Mouse (Mus musculus) hindbrain, embryonic 14.5 days (tissue): ENCODE results near the gene Mlh1. TPM values are rescaled to one million over a fixed set of nuclear protein-coding genes. Genes with fewer than 3 reads are reported as not detected.

ENCODE experiments used
- ATAC-seq: fragments of 200-750 bp; cut with Nextera tagmentation; 2 replicates; pipeline ENCODE4 v1.8.0; 2017; ENCODE audit warnings: moderate number of reproducible peaks, mild to moderate bottlenecking, moderate TSS enrichment, moderate library complexity; ENCODE audit not compliant: low FRiP score
- DNase-seq: peaks from one replicate; pipeline ENCODE4 v3.0.0-alpha.2; 2015; ENCODE audit warnings: low spot score
- H3K27ac ChIP-seq: fragments of 300-500 bp; sonication (generic); 2 replicates; pipeline ENCODE4 v1.5.1; 2014; ENCODE audit warnings: mild to moderate bottlenecking, moderate library complexity
- H3K27me3 ChIP-seq: fragments of 300-500 bp; sonication (generic); 2 replicates; pipeline ENCODE4 v1.6.1; 2014; ENCODE audit warnings: mild to moderate bottlenecking, low read length, mixed read lengths; ENCODE audit not compliant: control insufficient read depth, insufficient read depth
- H3K36me3 ChIP-seq: fragments of 300-500 bp; sonication (generic); replicated peaks from 2 replicates; pipeline ENCODE4 v1.6.1; 2014; ENCODE audit not compliant: control insufficient read depth, insufficient read depth
- H3K4me1 ChIP-seq: fragments of 300-500 bp; sonication (generic); replicated peaks from 2 replicates; pipeline ENCODE4 v1.6.1; 2014; ENCODE audit warnings: antibody characterized with exemption, low read length, mixed read lengths; ENCODE audit not compliant: control insufficient read depth, insufficient read depth
- H3K4me2 ChIP-seq: fragments of 300-500 bp; sonication (generic); replicated peaks from 2 replicates; pipeline ENCODE4 v1.6.1; 2014; ENCODE audit warnings: mild to moderate bottlenecking, moderate library complexity
- H3K4me3 ChIP-seq: fragments of 300-500 bp; sonication (generic); replicated peaks from 2 replicates; pipeline ENCODE4 v1.5.1; 2014; ENCODE audit warnings: mild to moderate bottlenecking, low read length
- H3K9ac ChIP-seq: fragments of 300-500 bp; sonication (generic); 2 replicates; pipeline ENCODE4 v1.6.1; 2014
- H3K9me3 ChIP-seq: fragments of 300-500 bp; sonication (generic); 2 replicates; pipeline ENCODE4 v1.6.1; 2016; ENCODE audit warnings: low read length; ENCODE audit not compliant: control insufficient read depth
- WGBS: fragments of 180-500 bp; shearing (Covaris S2); extraction: QIAGEN DNeasy Blood & Tissue Kit; methylation state at CpG from one replicate; pipeline ENCODE4 v1.1.7; 2014; 5-methylcytosine and 5-hydroxymethylcytosine counted together
- polyA plus RNA-seq: library from polyadenylated mRNA; unstranded; fragments of >200 nt; fragmentation: Nextera tagmentation; extraction: Ambion mirVana; gene quantifications from 2 replicates; pipeline ENCODE4 v1.2.1, GENCODE M21; 2014

Gene Mlh1
- polyA plus RNA-seq, 1 experiment from 2014 or later = 27.0 TPM

GRCm38 (mm10) chr9:111306142-111306541 is 34.6 kb upstream of the Mlh1 start:
- Histone ChIP-seq H3K36me3 (no peaks in the 10 kb centered on the region), H3K27ac (no peak overlapping the region), H3K9ac (no peak overlapping the region), H3K4me3 (no peak overlapping the region), H3K9me3 (peaks cover 7% of the 10 kb centered on the region), H3K27me3 (peaks cover 26% of the 10 kb centered on the region), H3K4me2 (no peak overlapping the region), H3K4me1 (no peaks in the 10 kb centered on the region; the same call in 1 of the 2 replicates)
- 88% methylated on average over 7 of the region's 7 CpGs for WGBS
- DNase-seq = no peak
- no peak for ATAC-seq

DNA sequence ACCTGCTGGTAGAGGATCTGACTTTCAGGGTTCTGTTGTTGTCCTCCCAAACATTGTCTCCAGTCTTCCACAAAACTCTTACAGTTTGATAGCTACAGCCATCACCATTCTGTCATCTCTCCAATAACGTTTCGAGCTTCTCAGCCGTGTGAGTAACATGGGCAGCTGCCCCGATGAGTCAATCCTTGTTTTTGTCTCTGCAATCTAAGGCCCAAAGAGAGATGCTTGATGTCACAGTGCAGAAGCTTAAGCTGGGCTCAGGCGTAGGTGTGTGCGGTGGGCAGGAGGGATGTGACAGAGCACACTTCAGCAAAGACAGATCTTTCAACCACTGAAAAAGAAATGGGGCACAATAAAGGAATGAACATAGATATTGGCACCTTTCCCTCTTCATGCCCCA is 32.4 kb upstream of the Mlh1 start:
- Histone ChIP-seq H3K4me3 (no peak overlapping the region), H3K4me2 (no peak overlapping the region), H3K36me3 (no peaks in the 10 kb centered on the region), H3K27ac (no peak overlapping the region), H3K9me3 (no peaks in the 10 kb centered on the region), H3K4me1 (no peaks in the 10 kb centered on the region; the same call in 1 of the 2 replicates), H3K27me3 (peaks cover 6% of the 10 kb centered on the region; the same call in 1 of the 2 replicates), H3K9ac (no peak overlapping the region)
- no peak for DNase-seq
- no peak for ATAC-seq
- 93% methylated on average over 6 of the region's 6 CpGs for WGBS

DNA sequence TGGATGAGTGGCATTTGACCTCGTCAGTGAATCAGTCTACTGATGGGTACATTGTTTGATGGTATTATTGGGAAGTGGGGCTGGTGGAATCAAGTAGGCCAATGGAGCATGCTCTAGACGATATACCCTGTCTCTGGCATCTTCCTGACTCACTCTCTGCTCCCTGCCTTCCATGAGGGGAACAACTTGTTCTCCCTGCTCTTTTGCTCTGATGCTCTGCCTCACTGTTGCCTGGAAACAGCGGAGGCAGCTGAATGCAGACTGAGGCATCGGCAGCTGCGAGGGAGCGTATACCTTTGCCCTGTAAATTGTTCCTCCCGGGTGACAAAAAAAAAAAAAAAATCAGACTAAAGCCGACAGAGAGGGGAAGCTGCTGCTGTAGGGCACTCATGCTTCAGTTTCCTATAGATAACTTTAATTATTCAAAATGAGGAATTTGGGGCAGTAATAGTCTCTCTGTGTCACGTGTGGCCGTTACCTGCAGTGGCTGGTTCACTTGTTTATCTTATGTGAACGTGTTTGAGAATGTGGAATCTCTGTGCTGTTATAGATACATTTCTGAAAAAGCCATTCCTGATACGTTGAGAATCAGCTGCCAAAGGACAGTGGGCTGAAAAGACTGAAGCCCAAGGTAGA is 30.7 kb upstream of the Mlh1 start:
- DNase-seq = no peak
- no peak for ATAC-seq
- Histone ChIP-seq H3K9ac (no peak overlapping the region), H3K27me3 (no peaks in the 10 kb centered on the region), H3K4me1 (no peaks in the 10 kb centered on the region; the same call in 1 of the 2 replicates), H3K4me3 (no peak overlapping the region), H3K27ac (no peak overlapping the region), H3K9me3 (no peaks in the 10 kb centered on the region), H3K4me2 (no peak overlapping the region), H3K36me3 (no peaks in the 10 kb centered on the region)
- WGBS = 45% methylated on average over 12 of the region's 12 CpGs

- H3K9ac ChIP-seq = no peak overlapping the region
- H3K27me3 ChIP-seq = no peaks in the 10 kb centered on the region
- H3K4me2 ChIP-seq = no peak overlapping the region
- no peaks in the 10 kb centered on the region for H3K9me3 ChIP-seq
- no peak for DNase-seq
- 78% methylated on average over 2 of the region's 2 CpGs for WGBS
- ATAC-seq = no peak
- no peaks in the 10 kb centered on the region for H3K36me3 ChIP-seq
- no peak overlapping the region for H3K27ac ChIP-seq
- no peak overlapping the region for H3K4me3 ChIP-seq
- H3K4me1 ChIP-seq = no peaks in the 10 kb centered on the region; the same call in 1 of the 2 replicates
Observed at GRCm38 (mm10) chr9:111298606-111299005, 27.0 kb upstream of the Mlh1 start.

GRCm38 (mm10) chr9:111296433-111296832 is 24.8 kb upstream of the Mlh1 start:
- DNase-seq (no peak), ATAC-seq (no peak)
- Histone ChIP-seq H3K4me3 (no peak overlapping the region), H3K4me2 (no peak overlapping the region), H3K9me3 (no peaks in the 10 kb centered on the region), H3K36me3 (no peaks in the 10 kb centered on the region), H3K4me1 (no peaks in the 10 kb centered on the region), H3K27me3 (no peaks in the 10 kb centered on the region), H3K27ac (no peak overlapping the region), H3K9ac (no peak overlapping the region)
- 77% methylated on average over 7 of the region's 7 CpGs for WGBS

GRCm38 (mm10) chr9:111295323-111295722 is 23.7 kb upstream of the Mlh1 start:
- Histone ChIP-seq H3K36me3 (no peaks in the 10 kb centered on the region), H3K4me1 (no peaks in the 10 kb centered on the region), H3K4me3 (no peak overlapping the region), H3K27me3 (no peaks in the 10 kb centered on the region), H3K9ac (no peak overlapping the region), H3K4me2 (no peak overlapping the region), H3K27ac (no peak overlapping the region), H3K9me3 (no peaks in the 10 kb centered on the region)
- no peak for DNase-seq
- no peak for ATAC-seq
- WGBS = 81% methylated on average over 2 of the region's 2 CpGs

GRCm38 (mm10) chr9:111294911-111295310 is 23.3 kb upstream of the Mlh1 start:
- no peak overlapping the region for H3K27ac ChIP-seq
- DNase-seq (no peak), ATAC-seq (no peak)
- WGBS = 92% methylated on average over 6 of the region's 6 CpGs
- no peaks in the 10 kb centered on the region for H3K36me3 ChIP-seq
- no peak overlapping the region for H3K4me2 ChIP-seq
- no peaks in the 10 kb centered on the region for H3K4me1 ChIP-seq
- no peak overlapping the region for H3K4me3 ChIP-seq
- H3K9me3 ChIP-seq = no peaks in the 10 kb centered on the region
- H3K9ac ChIP-seq = no peak overlapping the region
- H3K27me3 ChIP-seq = no peaks in the 10 kb centered on the region

DNA sequence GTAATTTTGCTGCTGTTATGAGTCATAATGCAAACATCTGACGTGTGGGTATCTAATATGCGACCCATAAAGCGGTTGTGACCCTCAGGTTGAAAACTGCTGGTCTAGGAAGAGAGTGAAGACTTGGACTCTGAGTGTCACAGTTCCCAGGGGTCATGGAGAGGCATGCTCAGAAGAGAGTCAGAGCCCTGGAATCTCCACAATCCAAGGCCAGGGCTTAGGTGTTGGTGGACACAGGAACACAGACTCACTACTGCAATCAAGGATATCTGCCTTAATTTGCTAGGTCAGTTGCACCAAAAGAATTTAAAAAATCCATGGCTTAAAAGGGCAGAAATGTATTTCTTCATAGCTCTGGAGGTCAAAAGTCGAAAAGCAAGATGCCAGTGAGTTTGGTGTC is 21.6 kb upstream of the Mlh1 start:
- DNase-seq (no peak), ATAC-seq (no peak)
- WGBS = 87% methylated on average over 4 of the region's 4 CpGs

DNA sequence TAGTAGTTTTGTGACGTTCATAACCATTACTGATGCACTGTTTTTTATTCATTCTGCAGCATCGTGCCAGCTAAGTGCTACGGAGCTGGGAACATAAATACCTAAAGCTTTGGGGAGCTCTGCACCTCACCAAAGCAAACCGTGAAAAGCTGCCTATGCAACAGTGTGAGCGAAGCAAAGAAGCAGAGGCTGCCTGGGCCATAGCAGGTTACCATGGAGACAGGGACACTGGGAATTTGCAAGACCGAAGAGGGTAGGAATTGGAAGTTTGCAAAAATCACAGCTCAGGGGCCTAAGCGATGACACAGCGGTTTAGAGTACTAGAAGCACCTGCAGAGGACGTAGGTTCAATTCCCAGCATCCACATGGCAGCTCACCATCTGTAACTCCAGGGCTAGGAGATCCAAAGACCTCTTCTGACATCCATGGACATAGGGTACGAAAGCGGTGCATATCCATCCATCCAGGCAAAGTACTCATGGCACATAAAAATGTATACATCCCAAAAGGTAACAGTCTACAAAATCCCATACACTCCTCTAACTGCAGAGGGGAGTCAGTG is 19.0 kb upstream of the Mlh1 start:
- no peak for ATAC-seq
- WGBS = 54% methylated on average over 11 of the region's 11 CpGs
- Histone ChIP-seq H3K9ac (no peak overlapping the region), H3K9me3 (no peaks in the 10 kb centered on the region), H3K27ac (no peak overlapping the region), H3K27me3 (no peaks in the 10 kb centered on the region), H3K4me1 (peaks cover 9% of the 10 kb centered on the region), H3K4me3 (no peak overlapping the region), H3K4me2 (no peak overlapping the region), H3K36me3 (no peaks in the 10 kb centered on the region)
- no peak for DNase-seq

More for the DNA sequence above, 21.6 kb upstream of the Mlh1 start:
- Histone ChIP-seq H3K4me3 (no peak overlapping the region), H3K4me1 (peaks cover 3% of the 10 kb centered on the region; the same call in 1 of the 2 replicates), H3K4me2 (no peak overlapping the region), H3K27me3 (no peaks in the 10 kb centered on the region), H3K9me3 (no peaks in the 10 kb centered on the region), H3K9ac (no peak overlapping the region), H3K36me3 (no peaks in the 10 kb centered on the region), H3K27ac (no peak overlapping the region)
